Mouse (Mus musculus) kidney, postnatal 14 days (tissue): ENCODE measurements at regions not wholly inside any gene's neighbourhood (a gene's known extent, or its start where the extent isn't known, plus 50 kb on each side); places are given as distances from the start of the nearest gene placed in this dataset.

Experiments used
- DNase-seq: peaks from one replicate; pipeline ENCODE4 v3.0.0; 2022; ENCODE audit warnings: mixed read lengths

- no peak for DNase-seq
These were observed 82.4 kb upstream of the Unc93a2 start for GRCm38 (mm10) chr17:7467638-7468037.

- DNase-seq: no peak
These were observed 79.6 kb upstream of the Unc93a2 start for GRCm38 (mm10) chr17:7464901-7465300.

DNA sequence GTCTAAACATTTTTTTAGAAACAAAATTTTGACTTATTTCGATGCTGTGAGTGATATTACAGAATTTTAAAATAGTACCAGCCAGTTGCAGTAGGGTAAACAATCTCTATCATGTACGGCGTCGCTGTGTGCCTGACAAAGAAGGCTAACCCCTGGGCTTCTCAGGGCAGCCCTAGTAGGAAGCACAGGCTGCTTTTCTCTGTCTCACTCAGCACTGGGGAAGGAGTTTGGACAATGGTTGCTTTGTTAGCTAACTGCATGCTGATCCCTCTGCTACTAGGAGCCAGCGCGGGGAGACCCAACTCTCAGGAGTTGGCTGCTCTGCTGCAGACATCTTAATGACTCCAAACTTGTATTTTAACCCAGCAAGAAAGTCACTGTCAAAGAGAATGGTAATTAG lies 75.9 kb upstream of the Unc93a2 start:
- no peak for DNase-seq

DNA sequence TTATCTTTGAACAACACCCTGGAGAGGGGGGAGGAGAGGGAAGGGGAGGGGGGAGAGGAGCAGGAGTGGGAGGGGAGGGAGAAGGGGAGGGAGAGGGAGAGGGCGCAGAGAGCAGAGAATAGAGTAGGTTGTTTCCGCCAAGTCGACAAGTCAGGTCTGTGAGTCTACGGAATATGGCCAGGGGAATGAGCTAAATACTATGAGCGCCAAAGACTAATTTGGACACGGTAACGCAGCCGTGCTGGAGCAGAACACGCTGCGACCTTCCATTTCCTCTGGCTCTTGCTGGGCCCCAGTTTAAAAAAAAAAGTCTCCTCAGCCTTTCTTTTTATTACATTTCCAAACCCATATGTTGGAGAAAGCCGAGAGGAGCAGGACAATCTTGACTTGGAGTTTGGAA lies 71.7 kb upstream of the Unc93a2 start:
- DNase-seq: no peak

DNA sequence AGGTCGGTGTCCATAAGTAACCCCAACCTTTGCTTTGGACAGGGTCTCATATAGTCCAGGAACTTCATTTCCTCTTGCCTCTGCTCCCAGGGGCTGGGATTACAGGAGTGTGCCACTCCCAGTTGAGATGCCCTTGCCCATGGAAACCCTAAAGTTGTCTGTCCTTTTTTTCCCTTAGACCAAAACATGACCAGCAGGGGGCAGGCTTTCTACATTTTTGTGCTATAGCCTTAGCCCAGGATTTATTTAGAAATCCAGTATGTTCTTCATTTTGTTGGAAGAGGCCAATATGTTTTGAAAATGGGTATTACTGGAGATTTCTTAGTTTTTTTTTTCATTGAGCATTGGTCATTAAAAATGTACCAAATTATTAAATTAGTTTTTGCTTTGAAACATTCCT lies 58.6 kb upstream of the Unc93a2 start:
- DNase-seq: peak; percentile 53

DNA sequence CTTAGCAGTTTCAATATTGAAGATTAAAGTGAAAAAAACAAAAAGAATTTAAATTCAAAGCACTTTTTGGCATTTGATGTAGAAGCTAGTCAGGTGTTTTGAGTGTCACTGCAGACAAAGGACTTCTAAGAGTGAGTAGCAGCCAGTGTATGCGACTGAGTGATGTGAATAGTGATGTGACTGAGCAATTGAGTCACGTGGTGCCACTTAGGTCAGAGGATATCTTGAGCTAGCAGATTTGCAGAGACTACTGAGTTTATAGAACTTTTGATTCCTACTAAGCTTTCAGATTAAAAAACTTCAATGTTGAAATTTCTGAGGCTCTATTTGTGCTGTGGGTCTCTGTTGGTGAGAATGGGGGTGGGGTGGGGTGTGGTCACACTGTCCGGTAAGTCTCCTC lies 49.8 kb upstream of the Unc93a2 start:
- no peak for DNase-seq
